Mouse (Mus musculus) brain, embryonic 14.5 days (tissue): Measurements from ENCODE around the gene Gpc6.

Source experiments
- CTCF ChIP-seq: fragments of 200-500 bp; IDR thresholded peaks from 2 replicates; pipeline ENCODE4 v1.5.1; 2012; ENCODE audit warnings: inconsistent platforms, mild to moderate bottlenecking, moderate library complexity, borderline replicate concordance; ENCODE audit not compliant: insufficient read depth, insufficient read length; ENCODE audit errors: extremely low read depth
- POLR2A ChIP-seq: fragments of 200-500 bp; IDR thresholded peaks from 2 replicates; pipeline ENCODE4 v1.6.1; 2012; ENCODE audit warnings: mild to moderate bottlenecking, inconsistent platforms, borderline replicate concordance; ENCODE audit not compliant: poor library complexity, insufficient read depth, insufficient read length, severe bottlenecking; ENCODE audit errors: extremely low read depth

GRCm38 (mm10) chr14:117910323-117910722 lies 985.2 kb downstream of the Gpc6 start:
- TF ChIP-seq POLR2A (no peak), CTCF (no peak)
